Mouse (Mus musculus): Measurements from ENCODE around the gene Tmem147.

GRCm38 (mm10) chr7:30706214-30706882, 23.0 kb downstream of the Tmem147 start:
- no peak for TF ChIP-seq POLR2A (IDR thresholded peaks at IDR 0.05; ENCODE audit: extremely low read depth, insufficient read depth, low read length)
- TF ChIP-seq CTCF (IDR thresholded peaks at IDR 0.05; ENCODE audit: extremely low read depth, insufficient read depth, low read length), result no peak
